Mouse (Mus musculus) embryonic fibroblast, embryonic 13.5 days (primary cell): ENCODE results near the gene Morn4.

ENCODE experiments used
- CTCF ChIP-seq: IDR thresholded peaks from 2 replicates; pipeline ENCODE4 v1.5.1; 2011; ENCODE audit warnings: mild to moderate bottlenecking, control low read depth, low read length, moderate library complexity, borderline replicate concordance; ENCODE audit not compliant: insufficient read depth
- POLR2A ChIP-seq: IDR thresholded peaks from 2 replicates; pipeline ENCODE4 v1.6.1; 2011; ENCODE audit warnings: low read depth, mild to moderate bottlenecking, control low read depth, low read length, moderate library complexity

GRCm38 (mm10) chr19:42037167-42037702 lies 48.9 kb downstream of the Morn4 start:
- no peak for TF ChIP-seq CTCF
- TF ChIP-seq POLR2A = no peak
